Mouse (Mus musculus): Measurements from ENCODE around the gene Wbp4. TPM values are rescaled to one million over a fixed set of nuclear protein-coding genes. Genes with fewer than 3 reads are reported as not detected.
"Not testable (repeated sequence)": the region's sequence is repeated elsewhere in the genome, so short reads cannot be mapped to it uniquely, and the experiment has no call there.

The Wbp4 gene
- total RNA-seq (2015) (33.6 and 34.2 TPM in 2 replicates), total RNA-seq (2017) (50.2 and 84.2 TPM in 2 replicates)

GRCm38 (mm10) chr14:79481339-79482151, at the start of gene Wbp4:
Wbp4 (minus strand) TSS chr14:79481520.
- ATAC-seq (replicated peaks; ENCODE audit: poor library complexity), result peak; percentile 72

GRCm38 (mm10) chr14:79530761-79531160, 49.4 kb upstream of the Wbp4 start:
- ATAC-seq (replicated peaks; ENCODE audit: poor library complexity), result no peak

GRCm38 (mm10) chr14:79529581-79530554, 48.5 kb upstream of the Wbp4 start:
- ATAC-seq (replicated peaks; ENCODE audit: poor library complexity), result peak; percentile 84

GRCm38 (mm10) chr14:79527704-79528103, 46.4 kb upstream of the Wbp4 start:
- ATAC-seq (replicated peaks; ENCODE audit: poor library complexity), result no peak

- ATAC-seq (replicated peaks; ENCODE audit: poor library complexity), result not testable (repeated sequence)
These were observed 44.8 kb upstream of the Wbp4 start for GRCm38 (mm10) chr14:79526106-79526505.

GRCm38 (mm10) chr14:79522387-79522786, 41.1 kb upstream of the Wbp4 start:
- ATAC-seq (replicated peaks; ENCODE audit: poor library complexity), result peak; percentile 42

- ATAC-seq (replicated peaks; ENCODE audit: poor library complexity), result peak; percentile 55
These were observed 40.3 kb upstream of the Wbp4 start for GRCm38 (mm10) chr14:79521471-79522117.

GRCm38 (mm10) chr14:79521056-79521455, 39.7 kb upstream of the Wbp4 start:
- ATAC-seq (replicated peaks; ENCODE audit: poor library complexity), result no peak

GRCm38 (mm10) chr14:79520612-79521011, 39.3 kb upstream of the Wbp4 start:
- no peak for ATAC-seq (replicated peaks; ENCODE audit: poor library complexity)

- ATAC-seq (replicated peaks; ENCODE audit: poor library complexity), result no peak
These were observed 38.3 kb upstream of the Wbp4 start for GRCm38 (mm10) chr14:79519663-79519975.

- 0 out of 2 replicates have a peak, but pooled peaks have one; percentile 2 for ATAC-seq (replicated peaks; ENCODE audit: poor library complexity)
These were observed 37.7 kb upstream of the Wbp4 start for GRCm38 (mm10) chr14:79518761-79519662.

GRCm38 (mm10) chr14:79518123-79518522, 36.8 kb upstream of the Wbp4 start:
- no peak for ATAC-seq (replicated peaks; ENCODE audit: poor library complexity)

- ATAC-seq (replicated peaks; ENCODE audit: poor library complexity), result no peak
These were observed 35.9 kb upstream of the Wbp4 start for GRCm38 (mm10) chr14:79517185-79517740.

GRCm38 (mm10) chr14:79516751-79517150, 35.4 kb upstream of the Wbp4 start:
- no peak for ATAC-seq (replicated peaks; ENCODE audit: poor library complexity)

GRCm38 (mm10) chr14:79516243-79516610, 34.9 kb upstream of the Wbp4 start:
- peak; percentile 26 for ATAC-seq (replicated peaks; ENCODE audit: poor library complexity)

- ATAC-seq (replicated peaks; ENCODE audit: poor library complexity), result peak; percentile 71
These were observed 34.4 kb upstream of the Wbp4 start for GRCm38 (mm10) chr14:79515511-79516242.

GRCm38 (mm10) chr14:79515100-79515499, 33.8 kb upstream of the Wbp4 start:
- ATAC-seq (replicated peaks; ENCODE audit: poor library complexity), result peak; percentile 11; the same call in 1 of the 2 replicates

GRCm38 (mm10) chr14:79513951-79514350, 32.6 kb upstream of the Wbp4 start:
- peak; percentile 33; the same call in 1 of the 2 replicates for ATAC-seq (replicated peaks; ENCODE audit: poor library complexity)

- ATAC-seq (replicated peaks; ENCODE audit: poor library complexity), result no peak
These were observed 30.2 kb upstream of the Wbp4 start for GRCm38 (mm10) chr14:79511521-79511920.

Measured in megakaryocyte progenitor cell, adult 5-6 weeks (primary cell).